Mouse (Mus musculus): ENCODE results near the gene Golga7b.
A peak's percentile ranks its signal among the peaks of the same experiment; 100 is the strongest.

The Golga7b gene

GRCm38 (mm10) chr19:42249976-42250914 is 2.9 kb downstream of the Golga7b start:
- no peak for DNase-seq (ENCODE audit: low spot score)

- DNase-seq (ENCODE audit: low spot score) = no peak
Measured at GRCm38 (mm10) chr19:42255438-42255783, 8.0 kb downstream of the Golga7b start.

DNA sequence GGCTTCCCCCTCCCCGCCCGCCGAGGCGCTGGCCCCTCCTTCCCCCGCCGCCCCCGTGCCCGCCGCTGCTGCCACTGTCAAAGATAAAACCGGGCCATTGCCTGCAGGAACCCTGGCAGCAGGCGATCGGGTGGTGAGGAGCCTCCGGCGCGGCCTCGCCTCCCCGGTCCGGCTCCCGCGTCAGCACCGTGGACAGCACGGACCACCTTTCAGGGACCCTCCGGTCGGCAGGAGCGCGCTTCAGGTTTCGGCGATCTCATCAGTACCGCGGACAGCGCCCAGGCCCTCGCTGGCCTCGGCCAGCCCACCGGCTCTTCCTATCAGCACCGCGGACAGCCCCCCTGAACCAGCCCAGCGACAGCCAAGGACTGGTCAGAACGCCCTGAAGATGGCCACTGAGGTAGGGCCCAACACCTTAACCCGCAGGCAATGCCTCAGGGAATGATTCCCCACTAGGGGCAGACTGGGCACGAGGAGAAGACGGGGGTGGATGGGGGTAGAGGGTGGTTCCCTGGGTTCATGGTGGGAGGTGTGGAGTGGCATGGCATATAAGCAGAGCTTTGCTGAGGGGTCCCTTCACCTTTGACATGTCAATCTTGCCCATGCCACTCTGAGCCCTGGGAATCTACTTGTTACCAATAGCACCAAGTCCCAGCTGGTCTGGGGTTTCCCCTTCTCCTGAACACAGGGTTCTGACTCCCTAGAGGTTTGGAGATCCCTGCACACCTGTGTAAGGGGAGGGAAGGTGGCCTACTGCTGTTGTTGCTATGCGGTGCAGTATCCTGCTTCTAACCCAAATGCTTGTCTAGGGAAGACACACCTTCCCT is 8.6 kb downstream of the Golga7b start:
- no peak for DNase-seq (ENCODE audit: low spot score)

GRCm38 (mm10) chr19:42256611-42257240 is 9.4 kb downstream of the Golga7b start:
- DNase-seq (ENCODE audit: low spot score) = no peak

GRCm38 (mm10) chr19:42257241-42257635 is 9.9 kb downstream of the Golga7b start:
- no peak for DNase-seq (ENCODE audit: low spot score)

DNA sequence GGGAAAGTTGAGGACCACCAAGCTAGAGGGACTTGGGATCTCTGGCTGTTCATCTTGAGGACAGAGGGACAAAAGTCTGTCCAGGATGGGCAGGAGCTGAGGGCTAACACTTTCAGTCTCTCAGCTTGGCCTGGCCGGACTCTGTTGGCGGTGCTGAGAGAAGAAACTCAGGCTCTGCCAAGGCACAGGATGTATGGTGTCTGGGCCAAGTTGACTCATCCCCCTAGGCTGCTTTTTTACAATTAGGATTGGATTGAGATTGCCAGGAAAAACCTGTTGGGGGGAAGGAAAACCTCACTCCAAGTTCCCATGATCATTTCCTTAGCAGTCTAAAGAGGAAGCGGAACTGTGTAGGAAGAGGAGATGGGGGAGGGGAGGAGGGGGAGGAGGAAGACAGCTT is 10.7 kb downstream of the Golga7b start:
- no peak for DNase-seq (ENCODE audit: low spot score)

DNA sequence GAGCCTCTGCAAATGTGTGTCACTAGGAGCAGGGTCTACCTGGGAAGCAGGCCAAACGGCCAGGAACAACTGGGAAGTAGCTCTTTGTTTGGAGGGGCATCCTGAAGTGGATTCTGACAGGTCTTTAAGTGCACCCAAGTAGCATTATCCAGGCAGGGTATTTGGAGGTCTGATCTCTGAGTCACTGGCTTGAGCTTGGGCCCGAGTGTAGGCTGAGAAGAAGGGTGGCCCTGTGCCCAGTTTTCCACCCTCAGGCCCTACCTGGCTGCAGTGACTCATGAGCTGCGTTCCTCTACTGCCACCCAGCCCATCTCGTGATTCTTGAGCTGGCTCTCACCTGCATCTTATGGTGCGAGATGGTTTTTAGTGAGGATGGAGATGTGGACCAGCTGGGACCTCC is 11.2 kb downstream of the Golga7b start:
- no peak for DNase-seq (ENCODE audit: low spot score)

- no peak for DNase-seq (ENCODE audit: low spot score)
Measured at GRCm38 (mm10) chr19:42260486-42260885, 13.1 kb downstream of the Golga7b start.

GRCm38 (mm10) chr19:42263524-42263923 is 16.1 kb downstream of the Golga7b start:
- no peak for DNase-seq (ENCODE audit: low spot score)

GRCm38 (mm10) chr19:42268337-42268736 is 21.0 kb downstream of the Golga7b start:
- no peak for DNase-seq (ENCODE audit: low spot score)

- DNase-seq (ENCODE audit: low spot score) = no peak
Measured at GRCm38 (mm10) chr19:42270119-42270518, 22.7 kb downstream of the Golga7b start.

GRCm38 (mm10) chr19:42271182-42271581 is 23.8 kb downstream of the Golga7b start:
- no peak for DNase-seq (ENCODE audit: low spot score)

DNA sequence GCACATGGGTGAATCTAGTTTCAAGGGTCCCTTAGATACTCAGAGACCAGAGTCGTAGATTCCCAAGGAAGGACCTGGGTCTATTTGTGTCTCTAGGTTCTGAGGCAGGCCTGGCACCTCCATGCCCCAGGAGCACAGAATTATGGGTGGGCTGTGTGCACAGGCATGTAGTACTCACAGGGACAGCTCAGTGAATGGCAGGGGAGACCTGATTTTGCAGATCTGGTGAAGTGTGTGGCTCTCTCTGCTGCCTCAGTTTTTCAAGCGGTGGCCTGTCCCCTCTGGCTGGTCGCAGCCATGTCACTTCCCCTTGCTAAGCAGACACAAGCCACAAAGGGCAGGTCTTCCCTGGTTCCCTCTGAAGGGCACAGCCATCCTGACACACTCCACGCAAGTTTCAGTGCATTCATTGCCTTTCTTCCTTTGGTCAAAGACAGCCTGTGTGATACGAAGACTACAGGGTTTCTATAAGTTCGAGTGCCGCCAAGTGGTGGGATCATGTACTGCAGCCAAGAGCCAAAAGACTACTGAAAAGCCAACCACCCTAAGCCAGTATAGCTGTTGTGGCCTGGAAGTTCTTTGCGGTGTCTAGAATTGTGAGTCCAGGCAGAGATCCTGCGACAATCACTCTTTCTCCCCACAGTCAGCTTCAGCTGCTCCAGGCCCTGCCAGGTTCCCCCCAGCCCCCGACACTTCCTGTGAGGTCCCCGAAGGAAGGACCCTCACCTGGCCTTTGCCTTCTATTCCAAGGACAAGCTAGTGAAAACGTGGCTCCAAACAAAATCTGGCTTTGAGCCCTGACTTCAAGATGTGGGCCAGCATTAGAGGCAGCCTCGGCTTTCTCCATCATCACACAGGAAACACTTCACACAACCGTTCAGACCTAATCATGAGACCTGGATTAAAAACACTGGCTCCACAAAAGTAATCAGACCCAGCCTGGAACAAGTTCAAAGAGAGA is 24.9 kb downstream of the Golga7b start:
- DNase-seq (ENCODE audit: low spot score) = peak; percentile 36

GRCm38 (mm10) chr19:42277288-42277687 is 29.9 kb downstream of the Golga7b start:
- DNase-seq (ENCODE audit: low spot score) = no peak

- no peak for DNase-seq (ENCODE audit: low spot score)
Measured at GRCm38 (mm10) chr19:42278461-42278860, 31.1 kb downstream of the Golga7b start.

DNA sequence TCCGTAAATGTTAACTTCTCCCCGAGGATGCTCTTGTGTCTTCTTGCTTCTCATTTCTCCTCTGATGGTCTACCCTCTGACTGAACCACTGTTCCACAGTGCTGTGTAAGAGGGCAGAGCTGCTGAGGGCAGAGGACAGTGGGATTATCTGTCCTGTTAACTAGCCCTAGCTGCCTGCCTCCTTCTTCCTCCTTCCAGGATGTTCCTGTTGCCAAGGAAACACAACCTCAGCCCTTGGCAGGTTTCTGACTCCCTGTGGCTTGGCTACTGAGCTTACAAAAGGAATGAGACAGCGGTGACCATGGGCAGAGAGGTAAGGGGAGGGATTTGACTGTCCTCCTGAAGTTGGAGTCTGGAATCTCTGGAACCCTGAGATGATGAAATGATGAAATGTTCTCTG is 32.2 kb downstream of the Golga7b start:
- no peak for DNase-seq (ENCODE audit: low spot score)

DNA sequence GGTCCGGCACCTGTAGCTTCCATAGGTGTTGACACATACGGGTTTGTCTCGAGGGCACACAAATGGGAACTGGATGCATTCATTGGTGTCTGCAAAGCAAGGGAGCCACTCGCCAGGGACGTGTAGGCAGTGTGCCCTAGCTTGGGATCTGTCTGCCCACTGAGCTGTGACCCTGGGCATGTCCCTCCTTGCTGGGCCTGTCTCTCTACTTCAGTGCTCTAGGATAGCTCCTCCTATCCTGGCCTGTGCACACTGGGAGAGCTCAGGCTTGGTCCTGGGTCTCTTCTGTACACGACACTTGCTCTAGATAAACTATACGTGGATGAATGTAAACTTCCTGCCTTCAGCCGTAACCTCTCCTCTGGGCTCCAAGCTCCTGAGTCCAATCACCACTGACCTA is 36.8 kb downstream of the Golga7b start:
- DNase-seq (ENCODE audit: low spot score) = no peak

- DNase-seq (ENCODE audit: low spot score) = no peak
Measured at GRCm38 (mm10) chr19:42288361-42288760, 41.0 kb downstream of the Golga7b start.

GRCm38 (mm10) chr19:42290954-42291661 is 43.7 kb downstream of the Golga7b start:
- DNase-seq (ENCODE audit: low spot score) = no peak

DNA sequence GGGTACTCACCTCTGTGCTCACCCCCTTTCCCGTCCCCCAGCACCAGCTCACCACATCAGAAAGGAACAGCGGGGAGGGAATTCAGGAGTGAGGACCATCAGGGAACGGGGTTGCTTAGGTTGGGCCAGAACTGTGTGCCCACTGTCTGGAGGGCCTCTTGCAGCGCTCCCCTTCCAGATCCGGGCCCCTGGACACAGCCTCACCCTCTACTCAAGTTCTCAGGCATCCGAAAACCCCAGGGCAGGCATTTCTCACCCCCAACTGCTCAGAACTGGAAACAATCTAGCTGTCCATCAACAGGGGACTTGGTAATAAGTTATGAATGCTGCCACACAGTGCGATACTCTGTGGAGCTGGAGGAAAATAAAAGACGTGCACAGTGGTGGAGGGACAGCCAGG is 44.7 kb downstream of the Golga7b start:
- DNase-seq (ENCODE audit: low spot score) = no peak

- DNase-seq (ENCODE audit: low spot score) = no peak
Measured at GRCm38 (mm10) chr19:42293216-42293615, 45.8 kb downstream of the Golga7b start.

All from spleen, adult 12 weeks (tissue).